Mouse (Mus musculus): ENCODE data around the gene Gp9. TPM values are rescaled to one million over a fixed set of nuclear protein-coding genes. Genes with fewer than 3 reads are reported as not detected.
A peak's percentile ranks its signal among the peaks of the same experiment; 100 is the strongest.

Gp9 gene
- polyA plus RNA-seq (2015; fragmentation: Nextera tagmentation; extraction: Ambion mirVana): 0.42 and 0.66 TPM in 2 replicates

GRCm38 (mm10) chr6:87777842-87778241, at the start of gene Gp9:
Gene Gp9, plus strand, starts transcription at chr6:87778072.
- Histone ChIP-seq H3K4me3 (replicated peaks; ENCODE audit: low read depth, low read length) (no peak within 1 kb of the TSS), H3K9me3 (replicated peaks; ENCODE audit: low read length) (no peaks in the 10 kb centered on the region), H3K27ac (no peak within 1 kb of the TSS), H3K36me3 (ENCODE audit: insufficient read depth, low read length) (no peaks in the 10 kb centered on the region), H3K9ac (ENCODE audit: low read depth, low read length) (no peak within 1 kb of the TSS), H3K4me1 (replicated peaks; ENCODE audit: insufficient read depth, low read length) (no peaks in the 10 kb centered on the region; the same call in 1 of the 2 replicates), H3K4me2 (ENCODE audit: low read length) (no peak within 1 kb of the TSS), H3K27me3 (ENCODE audit: insufficient read depth, low read length) (no peaks in the 10 kb centered on the region)
- 58% methylated on average over 2 of the region's 2 CpGs for whole genome bisulfite sequencing
- no peak for TF ChIP-seq CTCF (IDR thresholded peaks at IDR 0.05; ENCODE audit: low read depth)
- ATAC-seq (replicated peaks; ENCODE audit: low FRiP score, low read depth) (no peak), DNase-seq (ENCODE audit: low spot score) (no peak)

GRCm38 (mm10) chr6:87728102-87728501, 49.8 kb upstream of the Gp9 start:
- Histone ChIP-seq H3K36me3 (ENCODE audit: insufficient read depth, low read length) (no peaks in the 10 kb centered on the region), H3K9ac (ENCODE audit: low read depth, low read length) (no peak overlapping the region), H3K4me2 (ENCODE audit: low read length) (no peak overlapping the region), H3K4me3 (replicated peaks; ENCODE audit: low read depth, low read length) (no peak overlapping the region), H3K27me3 (ENCODE audit: insufficient read depth, low read length) (peaks cover 24% of the 10 kb centered on the region), H3K27ac (no peak overlapping the region), H3K4me1 (replicated peaks; ENCODE audit: insufficient read depth, low read length) (peaks cover 9% of the 10 kb centered on the region), H3K9me3 (replicated peaks; ENCODE audit: low read length) (no peaks in the 10 kb centered on the region)
- no peak for TF ChIP-seq CTCF (IDR thresholded peaks at IDR 0.05; ENCODE audit: low read depth)
- DNase-seq (ENCODE audit: low spot score): no peak
- 56% methylated on average over 3 of the region's 3 CpGs for WGBS
- ATAC-seq (replicated peaks; ENCODE audit: low FRiP score, low read depth): no peak

GRCm38 (mm10) chr6:87730141-87730540, 47.7 kb upstream of the Gp9 start:
- H3K9me3 ChIP-seq (replicated peaks; ENCODE audit: low read length): no peaks in the 10 kb centered on the region
- no peaks in the 10 kb centered on the region for H3K36me3 ChIP-seq (ENCODE audit: insufficient read depth, low read length)
- 19% methylated on average over 13 of the region's 13 CpGs for WGBS
- peak overlapping the region; percentile 57 for H3K4me3 ChIP-seq (replicated peaks; ENCODE audit: low read depth, low read length)
- no peak for DNase-seq (ENCODE audit: low spot score)
- peaks cover 27% of the 10 kb centered on the region for H3K27me3 ChIP-seq (ENCODE audit: insufficient read depth, low read length)
- no peak for ATAC-seq (replicated peaks; ENCODE audit: low FRiP score, low read depth)
- H3K9ac ChIP-seq (ENCODE audit: low read depth, low read length): no peak overlapping the region
- H3K4me2 ChIP-seq (ENCODE audit: low read length): peak overlapping the region; percentile 98
- no peak overlapping the region for H3K27ac ChIP-seq
- TF ChIP-seq CTCF (IDR thresholded peaks at IDR 0.05; ENCODE audit: low read depth): no peak
- peaks cover 9% of the 10 kb centered on the region for H3K4me1 ChIP-seq (replicated peaks; ENCODE audit: insufficient read depth, low read length)

DNA sequence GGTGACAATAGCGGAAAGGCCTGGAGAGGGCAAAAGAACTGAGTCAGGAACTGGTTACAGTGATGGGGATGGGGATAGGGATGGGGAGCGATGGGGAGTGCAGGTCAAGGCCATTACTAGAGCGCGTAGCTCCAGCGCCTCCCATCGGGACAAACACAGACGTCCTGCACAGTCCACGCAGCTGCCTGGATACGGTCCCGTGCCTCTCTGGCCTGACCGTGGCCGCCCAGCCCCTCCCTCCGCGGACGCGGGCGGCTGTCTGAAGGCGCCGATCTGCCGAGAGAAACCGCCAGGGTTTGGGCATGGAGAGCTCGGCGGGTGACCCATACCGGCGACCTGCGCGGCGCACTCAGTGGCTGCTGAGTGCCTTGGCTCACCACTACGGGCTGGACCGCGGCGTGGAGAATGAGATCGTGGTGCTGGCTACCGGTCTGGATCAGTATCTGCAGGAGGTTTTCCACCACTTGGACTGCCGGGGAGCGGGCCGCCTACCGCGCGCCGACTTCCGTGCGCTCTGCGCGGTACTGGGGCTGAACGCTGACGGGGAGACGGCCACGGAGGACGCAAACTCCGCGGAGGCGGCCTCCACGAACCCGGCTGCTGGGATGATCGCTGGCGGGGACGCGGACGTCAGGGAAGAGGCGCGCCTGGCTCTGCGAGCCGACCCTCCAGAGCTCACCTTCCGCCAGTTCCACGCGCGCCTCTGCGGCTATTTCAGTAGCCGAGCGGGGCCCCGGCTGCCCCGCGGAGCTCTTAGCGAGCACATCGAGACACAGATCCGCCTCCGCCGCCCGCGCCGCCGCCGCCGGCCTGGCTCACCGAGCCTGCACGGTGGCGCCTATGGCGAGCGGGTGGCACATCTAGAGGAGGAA, 47.0 kb upstream of the Gp9 start, which contains the start of gene Efcc1:
Gene Efcc1 (plus strand): TSS at position 279 of the 872 bp plus-strand sequence.
- WGBS: under 1% methylated on average over 89 of the region's 90 CpGs
- peaks cover 27% of the 10 kb centered on the region for H3K27me3 ChIP-seq (ENCODE audit: insufficient read depth, low read length)
- H3K9ac ChIP-seq (ENCODE audit: low read depth, low read length): peak within 1 kb of the TSS; percentile 62
- H3K4me2 ChIP-seq (ENCODE audit: low read length): peak within 1 kb of the TSS; percentile 98
- H3K27ac ChIP-seq: no peak within 1 kb of the TSS; the same call in 1 of the 2 replicates
- H3K9me3 ChIP-seq (replicated peaks; ENCODE audit: low read length): no peaks in the 10 kb centered on the region
- TF ChIP-seq CTCF (IDR thresholded peaks at IDR 0.05; ENCODE audit: low read depth): peak; percentile 33
- ATAC-seq (replicated peaks; ENCODE audit: low FRiP score, low read depth) (peak; percentile 64), DNase-seq (ENCODE audit: low spot score) (peak; percentile 69)
- H3K4me1 ChIP-seq (replicated peaks; ENCODE audit: insufficient read depth, low read length): peaks cover 9% of the 10 kb centered on the region
- H3K36me3 ChIP-seq (ENCODE audit: insufficient read depth, low read length): no peaks in the 10 kb centered on the region
- peak within 1 kb of the TSS; percentile 57 for H3K4me3 ChIP-seq (replicated peaks; ENCODE audit: low read depth, low read length)

GRCm38 (mm10) chr6:87731463-87732095, 46.3 kb upstream of the Gp9 start:
- 4% methylated on average over 19 of the region's 19 CpGs for WGBS

More at GRCm38 (mm10) chr6:87731463-87732095, 46.3 kb upstream of the Gp9 start:
- Histone ChIP-seq H3K4me1 (replicated peaks; ENCODE audit: insufficient read depth, low read length) (peaks cover 9% of the 10 kb centered on the region), H3K4me3 (replicated peaks; ENCODE audit: low read depth, low read length) (peak overlapping the region; percentile 57), H3K9me3 (replicated peaks; ENCODE audit: low read length) (no peaks in the 10 kb centered on the region), H3K9ac (ENCODE audit: low read depth, low read length) (peak overlapping the region; percentile 62), H3K27ac (no peak overlapping the region), H3K27me3 (ENCODE audit: insufficient read depth, low read length) (peaks cover 27% of the 10 kb centered on the region), H3K36me3 (ENCODE audit: insufficient read depth, low read length) (no peaks in the 10 kb centered on the region), H3K4me2 (ENCODE audit: low read length) (peak overlapping the region; percentile 98)
- DNase-seq (ENCODE audit: low spot score) (no peak), ATAC-seq (replicated peaks; ENCODE audit: low FRiP score, low read depth) (no peak)
- TF ChIP-seq CTCF (IDR thresholded peaks at IDR 0.05; ENCODE audit: low read depth): no peak

All from kidney, postnatal 0 days (tissue).